Mouse (Mus musculus) midbrain, embryonic 14.5 days (tissue): ENCODE data around the gene Mt2. TPM values are rescaled to one million over a fixed set of nuclear protein-coding genes. Genes with fewer than 3 reads are reported as not detected.

Experiments used
- ATAC-seq: fragments of 200-750 bp; cut with Nextera tagmentation; 2 replicates; pipeline ENCODE4 v1.8.0; 2017; ENCODE audit warnings: moderate number of reproducible peaks, moderate library complexity; ENCODE audit not compliant: low FRiP score, low TSS enrichment
- DNase-seq: peaks from one replicate; pipeline ENCODE4 v3.0.0-alpha.2; 2015
- H3K27ac ChIP-seq: fragments of 300-500 bp; sonication (generic); replicated peaks from 2 replicates; pipeline ENCODE4 v1.5.1; 2014; ENCODE audit warnings: mild to moderate bottlenecking, low read depth, low read length, moderate library complexity
- H3K27me3 ChIP-seq: fragments of 300-500 bp; sonication (generic); 2 replicates; pipeline ENCODE4 v1.6.1; 2014; ENCODE audit warnings: low read length, control low read depth, mixed read lengths; ENCODE audit not compliant: control insufficient read depth, insufficient read depth
- H3K36me3 ChIP-seq: fragments of 300-500 bp; sonication (generic); 2 replicates; pipeline ENCODE4 v1.6.1; 2014; ENCODE audit warnings: low read length, control low read depth; ENCODE audit not compliant: control insufficient read depth, insufficient read depth
- H3K4me1 ChIP-seq: fragments of 300-500 bp; sonication (generic); 2 replicates; pipeline ENCODE4 v1.6.1; 2014; ENCODE audit warnings: mild to moderate bottlenecking, antibody characterized with exemption, low read length, control low read depth; ENCODE audit not compliant: control insufficient read depth, insufficient read depth
- H3K4me2 ChIP-seq: fragments of 300-500 bp; sonication (generic); 2 replicates; pipeline ENCODE4 v1.6.1; 2014; ENCODE audit warnings: mild to moderate bottlenecking, low read length, moderate library complexity
- H3K4me3 ChIP-seq: fragments of 300-500 bp; sonication (generic); replicated peaks from 2 replicates; pipeline ENCODE4 v1.5.1; 2014; ENCODE audit warnings: low read depth, low read length
- H3K9ac ChIP-seq: fragments of 300-500 bp; sonication (generic); replicated peaks from 2 replicates; pipeline ENCODE4 v1.6.1; 2014; ENCODE audit warnings: mild to moderate bottlenecking, low read length, moderate library complexity
- H3K9me3 ChIP-seq: fragments of 300-500 bp; sonication (generic); 2 replicates; pipeline ENCODE4 v1.6.1; 2016; ENCODE audit warnings: low read length, control low read depth, mixed read lengths; ENCODE audit not compliant: control insufficient read depth
- WGBS: fragments of 180-500 bp; shearing (Covaris S2); extraction: QIAGEN DNeasy Blood & Tissue Kit; methylation state at CpG from one replicate; pipeline ENCODE4 v1.1.7; 2014; 5-methylcytosine and 5-hydroxymethylcytosine counted together
- polyA plus RNA-seq: library from polyadenylated mRNA; unstranded; fragments of >200 nt; fragmentation: Nextera tagmentation; extraction: Ambion mirVana; gene quantifications from 2 replicates; pipeline ENCODE4 v1.2.1, GENCODE M21; 2014

Mt2 gene
- polyA plus RNA-seq, 1 experiment from 2014 or later = 9.3 TPM

GRCm38 (mm10) chr8:94185791-94186190 lies 13.3 kb downstream of the Mt2 start:
- Histone ChIP-seq H3K36me3 (no peaks in the 10 kb centered on the region), H3K9me3 (no peaks in the 10 kb centered on the region), H3K27ac (no peak overlapping the region), H3K4me3 (no peak overlapping the region), H3K27me3 (peaks cover 53% of the 10 kb centered on the region), H3K4me1 (0 out of 2 replicates have a peak, but pooled peaks cover 4% of the 10 kb centered on the region), H3K9ac (no peak overlapping the region), H3K4me2 (no peak overlapping the region)
- ATAC-seq (no peak), DNase-seq (no peak)
- WGBS = 71% methylated on average over 6 of the region's 6 CpGs

- no peaks in the 10 kb centered on the region for H3K9me3 ChIP-seq
- no peaks in the 10 kb centered on the region for H3K36me3 ChIP-seq
- WGBS = 6% methylated on average over 17 of the region's 17 CpGs
- H3K9ac ChIP-seq = no peak overlapping the region
- DNase-seq (peak; percentile 75), ATAC-seq (0 out of 2 replicates have a peak, but pooled peaks have one; percentile 34)
- 0 out of 2 replicates have a peak, but pooled peaks cover 4% of the 10 kb centered on the region for H3K4me1 ChIP-seq
- peaks cover 53% of the 10 kb centered on the region for H3K27me3 ChIP-seq
- no peak overlapping the region for H3K4me3 ChIP-seq
- H3K27ac ChIP-seq = no peak overlapping the region
- H3K4me2 ChIP-seq = peak overlapping the region; percentile 35
Measured at GRCm38 (mm10) chr8:94186542-94186941, 14.1 kb downstream of the Mt2 start.

- Histone ChIP-seq H3K27me3 (peaks cover 48% of the 10 kb centered on the region), H3K36me3 (no peaks in the 10 kb centered on the region), H3K9me3 (no peaks in the 10 kb centered on the region), H3K4me2 (no peak overlapping the region), H3K4me1 (0 out of 2 replicates have a peak, but pooled peaks cover 4% of the 10 kb centered on the region), H3K9ac (no peak overlapping the region), H3K27ac (no peak overlapping the region), H3K4me3 (no peak overlapping the region)
- DNase-seq = peak; percentile 26
- no peak for ATAC-seq
- WGBS = 37% methylated on average over 21 of the region's 21 CpGs
Measured at GRCm38 (mm10) chr8:94187290-94188002, 15.0 kb downstream of the Mt2 start.

DNA sequence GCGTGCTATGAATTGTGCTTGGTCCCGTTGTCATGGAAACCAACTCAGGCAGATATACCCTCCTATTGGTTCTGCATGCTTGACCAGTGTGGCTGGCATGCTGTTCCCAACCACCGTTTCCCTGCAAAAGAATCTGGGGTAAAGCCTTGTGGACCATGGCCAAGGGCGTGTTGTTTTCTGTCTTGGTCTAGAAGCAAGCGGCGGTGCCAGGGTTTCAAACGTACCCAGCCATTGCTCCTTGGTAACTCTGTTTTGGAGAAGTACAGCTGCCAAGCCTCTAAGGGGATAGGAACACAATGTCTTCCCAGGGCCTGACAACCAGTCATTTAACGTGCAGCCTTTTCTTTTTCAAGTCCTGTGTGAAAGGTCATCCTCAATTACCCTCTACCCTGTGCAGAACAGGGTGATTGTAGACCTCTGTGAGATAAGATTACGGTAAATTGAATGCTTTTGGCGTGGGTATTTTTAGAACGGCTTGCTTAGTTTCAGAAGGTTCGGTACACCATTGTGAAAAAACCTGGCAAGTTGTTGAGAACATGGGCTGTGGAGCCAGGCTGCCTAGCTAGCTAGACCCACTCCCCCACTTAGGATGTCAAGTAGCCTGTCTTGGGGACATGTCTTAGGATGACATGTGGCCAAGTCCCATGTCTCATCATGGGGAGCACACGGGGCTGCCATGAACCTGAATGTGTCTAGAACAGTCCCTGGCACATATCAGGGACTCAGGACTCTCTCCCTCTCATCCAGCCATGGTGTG lies 17.0 kb downstream of the Mt2 start:
- Histone ChIP-seq H3K9me3 (no peaks in the 10 kb centered on the region), H3K27ac (no peak overlapping the region), H3K4me1 (no peaks in the 10 kb centered on the region), H3K27me3 (peaks cover 28% of the 10 kb centered on the region), H3K9ac (no peak overlapping the region), H3K4me3 (no peak overlapping the region), H3K4me2 (no peak overlapping the region), H3K36me3 (no peaks in the 10 kb centered on the region)
- WGBS = 61% methylated on average over 13 of the region's 13 CpGs
- ATAC-seq = no peak
- peak; percentile 66 for DNase-seq

DNA sequence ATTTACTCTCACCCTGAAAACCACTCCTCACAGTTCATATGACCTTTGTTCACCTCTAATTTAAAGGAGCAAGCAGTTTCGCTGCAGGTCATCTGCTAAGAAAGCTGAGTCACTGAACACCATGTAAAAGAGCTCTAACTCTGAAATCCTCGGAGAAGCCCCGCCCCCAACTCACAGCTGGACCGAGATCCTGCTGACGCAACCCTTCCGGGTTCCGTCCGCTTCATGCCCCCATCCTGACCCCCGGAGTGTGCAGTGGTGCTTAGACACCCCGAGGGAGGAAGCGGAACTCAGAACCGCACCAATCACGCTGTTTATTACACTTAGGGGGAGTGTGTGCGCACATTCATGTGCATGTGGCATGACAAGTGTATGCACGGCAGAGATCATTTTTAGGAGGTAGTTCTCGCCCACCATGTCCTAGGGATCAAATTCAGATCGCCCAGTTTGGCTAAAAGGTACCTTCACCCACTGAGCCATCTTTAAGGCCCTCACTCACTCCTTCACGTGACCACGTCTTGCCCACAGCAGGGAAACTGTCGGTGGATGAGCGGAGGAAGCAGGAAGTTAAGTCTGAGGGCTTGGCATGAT lies 18.7 kb downstream of the Mt2 start:
- no peaks in the 10 kb centered on the region for H3K36me3 ChIP-seq
- H3K9me3 ChIP-seq = no peaks in the 10 kb centered on the region
- DNase-seq (peak; percentile 46), ATAC-seq (no peak)
- peak overlapping the region; percentile 48 for H3K4me2 ChIP-seq
- H3K27me3 ChIP-seq = peaks cover 14% of the 10 kb centered on the region; the same call in 1 of the 2 replicates
- H3K4me1 ChIP-seq = no peaks in the 10 kb centered on the region
- no peak overlapping the region for H3K9ac ChIP-seq
- no peak overlapping the region; the same call in 1 of the 2 replicates for H3K4me3 ChIP-seq
- WGBS = 25% methylated on average over 21 of the region's 21 CpGs
- no peak overlapping the region for H3K27ac ChIP-seq

GRCm38 (mm10) chr8:94192926-94193325 lies 20.5 kb downstream of the Mt2 start:
- no peak overlapping the region for H3K9ac ChIP-seq
- H3K4me1 ChIP-seq = no peaks in the 10 kb centered on the region
- no peak for ATAC-seq
- no peak overlapping the region for H3K27ac ChIP-seq
- no peaks in the 10 kb centered on the region for H3K36me3 ChIP-seq
- no peak overlapping the region for H3K4me3 ChIP-seq
- WGBS = 76% methylated on average over 1 of the region's 1 CpGs
- H3K4me2 ChIP-seq = no peak overlapping the region
- no peaks in the 10 kb centered on the region for H3K9me3 ChIP-seq
- no peak for DNase-seq
- H3K27me3 ChIP-seq = no peaks in the 10 kb centered on the region

DNA sequence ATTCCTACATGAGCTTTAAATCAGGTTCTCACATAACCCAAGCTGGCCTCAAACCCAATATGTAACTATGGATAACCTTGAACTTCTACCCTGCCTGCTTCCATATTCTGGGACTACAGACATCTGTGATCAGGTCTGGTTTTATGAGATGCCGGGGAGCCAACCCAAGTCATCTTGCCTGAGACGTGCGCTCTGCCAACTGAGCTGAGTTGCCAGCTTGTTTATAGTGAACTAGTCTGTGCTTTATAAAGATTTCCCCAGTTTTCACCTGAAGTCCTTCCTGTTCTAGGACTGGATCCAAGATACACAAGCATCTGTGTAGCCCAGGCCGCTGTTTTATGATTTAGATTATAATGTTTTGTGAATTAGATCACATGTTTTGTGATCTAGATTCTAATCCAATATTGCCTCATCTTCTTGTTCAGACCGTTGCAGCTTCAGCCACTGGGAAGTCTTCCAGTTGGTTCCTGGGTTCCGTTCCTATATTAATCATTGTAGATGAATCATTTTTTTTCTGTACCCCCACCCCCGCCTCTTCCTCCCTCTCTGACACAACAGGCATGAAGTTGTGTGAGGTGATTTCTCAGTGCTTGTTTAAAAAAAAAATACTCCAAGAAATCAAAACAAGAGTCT lies 22.2 kb downstream of the Mt2 start:
- H3K27ac ChIP-seq = no peak overlapping the region
- H3K9me3 ChIP-seq = no peaks in the 10 kb centered on the region
- no peaks in the 10 kb centered on the region for H3K4me1 ChIP-seq
- WGBS = 90% methylated on average over 7 of the region's 7 CpGs
- no peak overlapping the region for H3K4me2 ChIP-seq
- no peak overlapping the region for H3K4me3 ChIP-seq
- no peak overlapping the region for H3K9ac ChIP-seq
- no peak for DNase-seq
- no peaks in the 10 kb centered on the region for H3K27me3 ChIP-seq
- no peak for ATAC-seq
- H3K36me3 ChIP-seq = no peaks in the 10 kb centered on the region

GRCm38 (mm10) chr8:94199202-94199869 lies 26.9 kb downstream of the Mt2 start:
- H3K4me2 ChIP-seq = no peak overlapping the region
- H3K9me3 ChIP-seq = no peaks in the 10 kb centered on the region
- H3K27ac ChIP-seq = no peak overlapping the region
- ATAC-seq (peak; percentile 20; the same call in 1 of the 2 replicates), DNase-seq (peak; percentile 92)
- no peaks in the 10 kb centered on the region for H3K36me3 ChIP-seq
- H3K4me3 ChIP-seq = no peak overlapping the region
- WGBS = 46% methylated on average over 10 of the region's 10 CpGs
- no peaks in the 10 kb centered on the region for H3K4me1 ChIP-seq
- H3K9ac ChIP-seq = no peak overlapping the region
- no peaks in the 10 kb centered on the region for H3K27me3 ChIP-seq
